Mouse (Mus musculus) liver, adult 2 months (tissue): ENCODE measurements around the gene Hes6.

Source experiments
- CTCF ChIP-seq: fragments of 200-500 bp; IDR thresholded peaks from 2 replicates; pipeline ENCODE4 v1.5.1; 2011; ENCODE audit warnings: low read depth, low read length, control low read depth
- POLR2A ChIP-seq: fragments of 200-500 bp; IDR thresholded peaks from 2 replicates; pipeline ENCODE4 v1.6.1; 2011; ENCODE audit warnings: low read length, control low read depth; ENCODE audit not compliant: insufficient read depth; ENCODE audit errors: extremely low read depth

DNA sequence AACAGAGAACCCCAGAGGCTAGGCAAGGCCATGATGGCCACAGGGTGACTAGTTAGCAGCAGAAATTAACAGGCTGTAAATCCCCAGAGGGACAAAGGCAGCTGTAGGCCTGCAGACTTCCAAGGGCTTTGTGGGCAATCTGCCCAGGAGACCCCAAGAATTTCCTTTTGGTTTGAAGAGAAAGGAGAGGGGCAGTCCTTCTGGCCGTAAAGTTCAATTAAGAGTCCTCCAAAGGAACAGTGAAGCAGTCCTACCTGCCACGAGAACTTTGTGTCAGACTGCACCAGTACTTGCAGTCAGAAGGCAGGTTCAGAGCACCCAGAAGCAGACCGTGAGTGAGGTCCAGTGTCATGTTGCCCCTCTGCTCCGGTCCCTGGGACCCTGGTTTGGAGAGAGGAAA lies 1.1 kb upstream of the Hes6 start:
- TF ChIP-seq CTCF, result no peak
- no peak for TF ChIP-seq POLR2A
